Mouse (Mus musculus) gastrocnemius, adult 2 months (tissue): Measurements from ENCODE around the gene Ezh1. TPM values are rescaled to one million over a fixed set of nuclear protein-coding genes. Genes with fewer than 3 reads are reported as not detected.

Source experiments
- DNase-seq: peaks from one replicate; pipeline ENCODE4 v3.0.0; 2022
- H3K27ac ChIP-seq: fragments of 200-600 bp; 2 replicates; pipeline ENCODE4 v1.8.1; 2022; ENCODE audit warnings: mild to moderate bottlenecking
- H3K4me3 ChIP-seq: fragments of 200-600 bp; 2 replicates; pipeline ENCODE4 v1.8.1; 2022; ENCODE audit warnings: mild to moderate bottlenecking, moderate library complexity
- CTCF ChIP-seq: fragments of 200-600 bp; IDR thresholded peaks from 2 replicates; pipeline ENCODE4 v1.8.1; 2022; ENCODE audit warnings: antibody characterized with exemption, mild to moderate bottlenecking, moderate library complexity
- intact Hi-C: fragments of 180-260 bp; cut with DNase I; formaldehyde crosslinking; loops from one replicate; pipeline ENCODE4 v1.15.1; 2025
- long read RNA-seq, 2 experiments: library from polyadenylated mRNA; stranded (forward); transcript quantifications; one replicate each; pipeline ENCODE4 v2.0.0; 2021
- total RNA-seq, 2 experiments: library from RNA; stranded (reverse); gene quantifications; 2 replicates each; pipeline ENCODE4 v1.2.3; 2021

Ezh1 gene
- 10 to 100 TPM; 25.9 to 26.3 TPM for total RNA-seq
- long read RNA-seq, experiment 1, full-length matches to known transcripts: 41 of 72 reads
- long read RNA-seq, experiment 1, partial matches to known transcripts: 15 of 72 reads
- long read RNA-seq, experiment 1, other reads (novel, unspliced or antisense): 16 of 72 reads
- long read RNA-seq, experiment 2, full-length matches to known transcripts: 41 of 67 reads
- long read RNA-seq, experiment 2, partial matches to known transcripts: 11 of 67 reads
- long read RNA-seq, experiment 2, other reads (novel, unspliced or antisense): 15 of 67 reads

DNA sequence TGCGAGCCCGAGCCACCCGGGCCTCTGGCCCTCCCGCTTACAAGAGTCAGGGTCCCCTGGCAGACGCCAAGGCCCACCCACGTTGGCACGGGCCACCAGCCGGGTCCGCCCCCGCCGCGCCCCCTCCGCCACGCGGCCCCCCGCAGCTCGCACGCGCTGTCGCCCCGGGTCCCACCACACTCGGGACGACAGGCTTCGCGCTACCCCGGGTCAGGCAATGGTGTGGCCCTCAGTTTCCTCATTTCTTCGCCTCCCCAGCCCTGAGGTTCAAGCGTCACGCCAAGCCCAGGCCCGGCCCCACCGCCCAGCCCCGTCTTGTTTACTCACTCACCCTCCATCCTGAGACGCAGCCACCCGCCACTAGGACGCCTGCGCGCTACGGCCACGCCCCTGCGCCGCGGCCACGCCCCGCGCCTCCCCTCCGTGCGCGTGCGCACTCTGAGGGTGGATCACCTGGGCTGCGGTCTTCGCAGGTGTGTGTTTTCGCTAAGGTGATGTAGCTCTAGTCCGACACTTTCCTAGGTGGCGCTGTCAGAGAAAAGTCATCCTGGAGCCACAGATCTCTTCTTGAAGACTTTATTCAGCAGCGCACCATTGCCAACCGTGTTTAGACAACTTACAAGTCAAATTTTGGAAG is at the start of gene Ezh1:
Ezh1 (minus strand) TSS at position 399 of the 637 bp plus-strand sequence.
- peak within 1 kb of the TSS; percentile 94 for H3K27ac ChIP-seq
- intact Hi-C loops: no loop called here
- peak; percentile 93 for DNase-seq

GRCm38 (mm10) chr11:101275309-101275708 is 49.0 kb upstream of the Ezh1 start:
- intact Hi-C loops: no loop called here
- no peak for TF ChIP-seq CTCF
- no peak for DNase-seq
- Histone ChIP-seq H3K27ac (no peak overlapping the region), H3K4me3 (no peak overlapping the region)

More for the DNA sequence above, at the start of gene Ezh1:
- peak within 1 kb of the TSS; percentile 94 for H3K4me3 ChIP-seq
- TF ChIP-seq CTCF: peak; percentile 36

- no peak overlapping the region for H3K27ac ChIP-seq
- H3K4me3 ChIP-seq: no peak overlapping the region
- DNase-seq: no peak
- intact Hi-C loops: no loop called here
- no peak for TF ChIP-seq CTCF
Observed at GRCm38 (mm10) chr11:101272446-101272845, 46.2 kb upstream of the Ezh1 start.

- TF ChIP-seq CTCF: no peak
- intact Hi-C loops: no loop called here
- Histone ChIP-seq H3K4me3 (no peak overlapping the region), H3K27ac (no peak overlapping the region)
- no peak for DNase-seq
Observed at GRCm38 (mm10) chr11:101269577-101270116, 43.4 kb upstream of the Ezh1 start.

GRCm38 (mm10) chr11:101265906-101266305 is 39.6 kb upstream of the Ezh1 start:
- TF ChIP-seq CTCF: no peak
- DNase-seq: no peak
- intact Hi-C loops: no loop called here
- no peak overlapping the region for H3K4me3 ChIP-seq
- H3K27ac ChIP-seq: no peak overlapping the region

GRCm38 (mm10) chr11:101264954-101265471 is 38.8 kb upstream of the Ezh1 start:
- no peak for TF ChIP-seq CTCF
- no peak for DNase-seq
- intact Hi-C loops: no loop called here
- Histone ChIP-seq H3K4me3 (no peak overlapping the region), H3K27ac (no peak overlapping the region)

DNA sequence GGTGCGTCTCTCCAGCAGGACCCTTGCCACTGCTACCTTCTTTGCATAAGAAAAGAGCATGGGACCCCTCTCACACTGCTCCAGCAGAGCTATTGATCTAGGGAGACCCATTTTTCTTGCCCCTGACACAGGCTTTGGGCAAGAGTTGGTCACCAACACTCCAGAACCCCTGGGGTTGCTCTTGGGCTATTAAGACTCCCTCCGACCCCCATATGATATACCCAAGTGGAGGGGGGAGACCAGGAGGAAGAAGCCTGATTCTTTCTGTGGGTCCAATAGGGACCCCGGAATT is 37.7 kb upstream of the Ezh1 start:
- Histone ChIP-seq H3K4me3 (no peak overlapping the region), H3K27ac (no peak overlapping the region)
- intact Hi-C loops: no loop called here
- TF ChIP-seq CTCF: no peak
- DNase-seq: no peak

DNA sequence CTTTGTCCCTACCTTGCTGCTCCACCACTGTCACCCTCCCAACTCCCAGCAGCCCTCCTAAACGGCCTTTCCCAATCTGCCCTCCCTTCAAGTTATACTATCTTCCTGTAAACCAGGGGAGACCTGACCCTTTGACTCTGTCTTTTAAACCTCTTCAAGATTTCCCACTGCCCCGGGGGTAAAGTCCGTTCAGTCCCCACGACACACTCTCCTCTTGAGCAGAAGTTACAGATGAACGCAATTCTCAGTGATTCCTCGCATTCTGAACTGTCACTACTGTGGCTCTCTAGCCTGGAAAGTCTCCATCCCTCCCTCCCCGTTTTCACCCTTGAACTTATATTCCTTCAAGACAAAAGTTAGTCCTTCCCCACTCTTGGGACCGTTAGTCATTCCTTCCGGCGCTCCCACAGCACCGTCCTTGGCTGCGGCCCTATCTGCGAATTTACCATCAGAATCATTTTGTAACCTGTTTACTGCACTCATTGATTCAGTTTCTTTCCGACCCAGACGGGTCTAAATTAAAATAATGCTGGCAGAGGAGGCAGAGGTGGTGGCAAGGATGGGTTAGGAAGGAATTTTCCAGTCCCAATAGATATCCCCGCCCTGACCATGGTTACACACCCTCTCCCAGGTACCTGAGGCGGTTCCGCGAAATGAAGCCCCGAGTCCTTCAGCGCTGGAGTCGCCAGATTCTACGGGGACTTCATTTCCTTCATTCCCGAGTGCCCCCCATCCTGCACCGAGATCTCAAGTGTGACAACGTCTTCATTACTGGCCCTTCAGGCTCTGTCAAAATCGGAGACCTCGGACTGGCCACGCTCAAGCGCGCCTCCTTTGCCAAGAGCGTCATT is 37.1 kb upstream of the Ezh1 start:
- no peak for TF ChIP-seq CTCF
- no peak for DNase-seq
- intact Hi-C loops: no loop called here
- H3K27ac ChIP-seq: no peak overlapping the region
- no peak overlapping the region for H3K4me3 ChIP-seq

GRCm38 (mm10) chr11:101262272-101262967 is 36.2 kb upstream of the Ezh1 start:
- Histone ChIP-seq H3K4me3 (no peak overlapping the region), H3K27ac (no peak overlapping the region)
- DNase-seq: no peak
- no peak for TF ChIP-seq CTCF
- intact Hi-C loops: no loop called here

GRCm38 (mm10) chr11:101260826-101261380 is 34.6 kb upstream of the Ezh1 start:
- intact Hi-C loops: no loop called here
- peak overlapping the region; percentile 76 for H3K4me3 ChIP-seq
- no peak for TF ChIP-seq CTCF
- H3K27ac ChIP-seq: peak overlapping the region; percentile 56
- DNase-seq: no peak

GRCm38 (mm10) chr11:101259948-101260825 is 33.9 kb upstream of the Ezh1 start, which contains the start of gene Wnk4:
TSS of gene Wnk4 (plus strand) at chr11:101260567.
- intact Hi-C loops: no loop called here
- DNase-seq: peak; percentile 64
- Histone ChIP-seq H3K27ac (peak within 1 kb of the TSS; percentile 56), H3K4me3 (peak within 1 kb of the TSS; percentile 76)
- TF ChIP-seq CTCF: no peak
